Mouse (Mus musculus) embryonic facial prominence, embryonic 13.5 days (tissue): ENCODE measurements around the gene Ndufa13. TPM values are rescaled to one million over a fixed set of nuclear protein-coding genes. Genes with fewer than 3 reads are reported as not detected.

Experiments used
- ATAC-seq: fragments of 200-750 bp; cut with Nextera tagmentation; 2 replicates; pipeline ENCODE4 v1.8.0; 2017; ENCODE audit warnings: low read depth; ENCODE audit not compliant: insufficient number of reproducible peaks, insufficient read depth, low FRiP score, low TSS enrichment
- H3K27ac ChIP-seq: fragments of 300-500 bp; sonication (generic); 2 replicates; pipeline ENCODE4 v1.5.1; 2015; ENCODE audit warnings: moderate library complexity, mild to moderate bottlenecking, inconsistent platforms
- H3K27me3 ChIP-seq: fragments of 300-500 bp; sonication (generic); 2 replicates; pipeline ENCODE4 v1.6.1; 2015; ENCODE audit warnings: mild to moderate bottlenecking, inconsistent platforms
- H3K36me3 ChIP-seq: fragments of 300-500 bp; sonication (generic); 2 replicates; pipeline ENCODE4 v1.6.1; 2015; ENCODE audit warnings: mild to moderate bottlenecking, inconsistent platforms
- H3K4me1 ChIP-seq: fragments of 300-500 bp; sonication (generic); 2 replicates; pipeline ENCODE4 v1.6.1; 2015; ENCODE audit warnings: inconsistent platforms
- H3K4me2 ChIP-seq: fragments of 300-500 bp; sonication (generic); 2 replicates; pipeline ENCODE4 v1.6.1; 2015; ENCODE audit warnings: moderate library complexity, mild to moderate bottlenecking, inconsistent platforms
- H3K4me3 ChIP-seq: fragments of 300-500 bp; sonication (generic); 2 replicates; pipeline ENCODE4 v1.5.1; 2015; ENCODE audit warnings: mild to moderate bottlenecking, inconsistent platforms
- H3K9ac ChIP-seq: fragments of 300-500 bp; sonication (generic); 2 replicates; pipeline ENCODE4 v1.6.1; 2015; ENCODE audit warnings: mild to moderate bottlenecking, inconsistent platforms
- H3K9me3 ChIP-seq: fragments of 300-500 bp; sonication (generic); 2 replicates; pipeline ENCODE4 v1.6.1; 2016; ENCODE audit warnings: inconsistent platforms
- WGBS: fragments of 180-500 bp; shearing (Covaris S2); methylation state at CpG from one replicate; pipeline ENCODE4 v1.1.7; 2015; ENCODE audit warnings: mixed read lengths; 5-methylcytosine and 5-hydroxymethylcytosine counted together
- polyA plus RNA-seq: library from polyadenylated mRNA; unstranded; fragments of >200 nt; fragmentation: Nextera tagmentation; extraction: Ambion mirVana; gene quantifications from 2 replicates; pipeline ENCODE4 v1.2.1, GENCODE M21; 2015

Ndufa13 gene
- polyA plus RNA-seq, 1 experiment from 2014 or later = 184 TPM

GRCm38 (mm10) chr8:69850926-69851506 lies 51.3 kb downstream of the Ndufa13 start:
- Histone ChIP-seq H3K4me2 (no peak overlapping the region), H3K9me3 (no peaks in the 10 kb centered on the region), H3K4me3 (no peak overlapping the region), H3K9ac (no peak overlapping the region), H3K27me3 (no peaks in the 10 kb centered on the region), H3K27ac (no peak overlapping the region), H3K36me3 (no peaks in the 10 kb centered on the region), H3K4me1 (no peaks in the 10 kb centered on the region)
- no peak for ATAC-seq
- 80% methylated on average over 7 of the region's 7 CpGs for WGBS

- Histone ChIP-seq H3K36me3 (no peaks in the 10 kb centered on the region), H3K27ac (no peak overlapping the region), H3K4me3 (no peak overlapping the region), H3K9ac (no peak overlapping the region), H3K9me3 (no peaks in the 10 kb centered on the region), H3K4me2 (no peak overlapping the region), H3K27me3 (no peaks in the 10 kb centered on the region), H3K4me1 (no peaks in the 10 kb centered on the region)
- no peak for ATAC-seq
- 47% methylated on average over 3 of the region's 3 CpGs for WGBS
Observed at GRCm38 (mm10) chr8:69849899-69850298, 52.5 kb downstream of the Ndufa13 start.

DNA sequence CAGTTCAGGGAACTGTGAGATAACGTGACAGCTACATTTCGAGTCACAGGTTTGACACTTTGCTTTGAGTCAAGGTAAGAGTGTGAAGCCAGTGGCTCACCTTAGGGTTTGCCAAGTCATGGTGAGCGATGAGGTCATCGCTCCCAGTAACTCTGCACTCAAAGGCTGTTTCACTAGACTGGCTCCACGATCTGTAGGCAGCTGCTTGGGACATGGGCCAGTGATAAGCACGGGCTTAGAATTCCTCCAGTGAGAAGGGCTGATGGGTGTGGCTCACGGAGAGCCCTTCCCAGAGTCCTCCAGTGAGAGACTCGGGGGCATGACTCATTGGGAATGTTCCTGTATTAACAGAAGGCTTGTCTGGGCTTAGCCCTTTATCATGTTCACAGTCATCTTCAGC lies 53.4 kb downstream of the Ndufa13 start:
- H3K9ac ChIP-seq = no peak overlapping the region
- H3K9me3 ChIP-seq = no peaks in the 10 kb centered on the region
- no peak overlapping the region for H3K27ac ChIP-seq
- H3K4me2 ChIP-seq = no peak overlapping the region
- H3K36me3 ChIP-seq = no peaks in the 10 kb centered on the region
- ATAC-seq = 0 out of 2 replicates have a peak, but pooled peaks have one; percentile 26
- no peaks in the 10 kb centered on the region for H3K27me3 ChIP-seq
- no peaks in the 10 kb centered on the region for H3K4me1 ChIP-seq
- H3K4me3 ChIP-seq = no peak overlapping the region
- WGBS = 84% methylated on average over 8 of the region's 8 CpGs

GRCm38 (mm10) chr8:69847167-69848065 lies 54.9 kb downstream of the Ndufa13 start:
- Histone ChIP-seq H3K36me3 (no peaks in the 10 kb centered on the region), H3K9ac (no peak overlapping the region), H3K4me1 (no peaks in the 10 kb centered on the region), H3K4me2 (no peak overlapping the region), H3K27me3 (no peaks in the 10 kb centered on the region), H3K27ac (no peak overlapping the region), H3K4me3 (no peak overlapping the region), H3K9me3 (no peaks in the 10 kb centered on the region)
- ATAC-seq = no peak
- 68% methylated on average over 3 of the region's 3 CpGs for WGBS

Other genes with a start within 250 kb of the Ndufa13 start
- gene Zfp964, start 248.1 kb downstream of the Ndufa13 start, polyA plus RNA-seq = 2.6 and 3.8 TPM in 2 replicates
- 31.0 and 32.6 TPM in 2 replicates for gene Zfp869, start 191.8 kb downstream of the Ndufa13 start, polyA plus RNA-seq
- 6.9 and 8.9 TPM in 2 replicates for gene Zfp963, start 152.6 kb downstream of the Ndufa13 start, polyA plus RNA-seq
- gene Gm20422, start 127.7 kb downstream of the Ndufa13 start, polyA plus RNA-seq = not detected in 2 replicates
- gene Atp13a1, start 111.4 kb downstream of the Ndufa13 start, polyA plus RNA-seq = 46.5 and 48.1 TPM in 2 replicates
- 39.4 and 41.6 TPM in 2 replicates for gene Zfp866, start 111.4 kb downstream of the Ndufa13 start, polyA plus RNA-seq
- 10.3 and 11.0 TPM in 2 replicates for gene Gmip, start 93.9 kb downstream of the Ndufa13 start, polyA plus RNA-seq
- gene Lpar2, start 80.1 kb downstream of the Ndufa13 start, polyA plus RNA-seq = 0.55 and 0.58 TPM in 2 replicates
- gene Pbx4, start 70.1 kb downstream of the Ndufa13 start, polyA plus RNA-seq = 8.7 and 9.7 TPM in 2 replicates
- 0.96 and 1.1 TPM in 2 replicates for gene Cilp2, start 14.9 kb downstream of the Ndufa13 start, polyA plus RNA-seq
- gene Tssk6, start 374 bp downstream of the Ndufa13 start, polyA plus RNA-seq = 4.5 and 4.7 TPM in 2 replicates
- gene Yjefn3, start 154 bp upstream of the Ndufa13 start, polyA plus RNA-seq = 3.6 TPM in 2 replicates
- 35.5 and 35.6 TPM in 2 replicates for gene Gatad2a, start 93.8 kb upstream of the Ndufa13 start, polyA plus RNA-seq
- gene Mau2, start 140.2 kb upstream of the Ndufa13 start, polyA plus RNA-seq = 60.3 and 63.7 TPM in 2 replicates
- 51.1 and 56.5 TPM in 2 replicates for gene Sugp1, start 140.3 kb upstream of the Ndufa13 start, polyA plus RNA-seq
- 0.76 and 1.9 TPM in 2 replicates for gene Tm6sf2, start 170.4 kb upstream of the Ndufa13 start, polyA plus RNA-seq
- 0.21 TPM in 1 of 2 replicates, not detected in the other for gene Hapln4, start 180.9 kb upstream of the Ndufa13 start, polyA plus RNA-seq
- gene Ncan, start 218.3 kb upstream of the Ndufa13 start, polyA plus RNA-seq = 1.4 and 2.0 TPM in 2 replicates
- 26.7 and 28.4 TPM in 2 replicates for gene Nr2c2ap, start 228.8 kb upstream of the Ndufa13 start, polyA plus RNA-seq
- gene Rfxank, start 236.6 kb upstream of the Ndufa13 start, polyA plus RNA-seq = 26.4 and 27.5 TPM in 2 replicates
- 56.1 and 57.4 TPM in 2 replicates for gene Borcs8, start 236.9 kb upstream of the Ndufa13 start, polyA plus RNA-seq
- gene Mef2b, start 237.2 kb upstream of the Ndufa13 start, polyA plus RNA-seq = 2.0 and 4.2 TPM in 2 replicates